Mouse (Mus musculus) skeletal muscle tissue, adult 2 months (tissue): ENCODE measurements around the gene Ildr2.

Experiments
- DNase-seq: peaks from one replicate; pipeline ENCODE4 v3.0.0-alpha.2; 2012; ENCODE audit warnings: low read depth, low spot score

Gene Ildr2

GRCm38 (mm10) chr1:166342060-166342459 is 88.1 kb downstream of the Ildr2 start:
- DNase-seq: no peak

DNA sequence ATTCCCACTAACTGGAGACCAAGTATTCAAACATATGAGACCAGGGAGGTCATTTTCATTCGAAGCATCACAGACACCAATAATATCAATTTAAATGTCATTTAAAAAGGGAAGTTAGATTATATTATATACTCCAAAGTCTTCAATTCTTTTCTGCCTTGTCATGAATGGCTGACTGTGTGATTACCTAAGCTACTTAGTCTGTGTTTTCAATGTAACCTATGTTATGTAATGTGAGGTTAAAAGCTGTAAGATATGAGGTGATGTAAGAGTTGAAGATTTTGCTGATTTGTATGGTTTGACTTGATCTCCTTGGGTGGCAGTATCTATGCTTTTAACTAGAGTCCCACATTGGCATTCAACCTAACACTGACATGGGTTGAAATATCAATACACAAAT is 88.6 kb downstream of the Ildr2 start:
- no peak for DNase-seq

DNA sequence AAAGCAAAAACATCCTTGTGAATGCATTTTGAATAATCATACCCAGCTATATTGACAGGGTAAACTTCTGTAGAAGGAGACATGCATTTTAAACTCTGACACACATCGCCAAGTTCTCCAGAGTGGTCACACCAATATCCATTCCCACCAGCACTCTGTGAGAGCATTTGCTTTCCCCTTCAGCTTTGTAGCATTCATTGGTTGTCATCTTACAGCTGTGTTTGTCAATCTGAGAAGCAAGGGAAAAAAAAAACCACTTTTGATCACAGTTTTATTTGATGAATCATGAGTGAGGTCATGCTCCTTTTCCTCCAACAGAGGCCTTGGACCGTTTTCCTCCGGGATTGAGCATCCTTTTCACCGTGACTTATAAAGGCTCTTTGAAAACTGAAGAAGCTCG is 89.6 kb downstream of the Ildr2 start:
- DNase-seq: no peak

DNA sequence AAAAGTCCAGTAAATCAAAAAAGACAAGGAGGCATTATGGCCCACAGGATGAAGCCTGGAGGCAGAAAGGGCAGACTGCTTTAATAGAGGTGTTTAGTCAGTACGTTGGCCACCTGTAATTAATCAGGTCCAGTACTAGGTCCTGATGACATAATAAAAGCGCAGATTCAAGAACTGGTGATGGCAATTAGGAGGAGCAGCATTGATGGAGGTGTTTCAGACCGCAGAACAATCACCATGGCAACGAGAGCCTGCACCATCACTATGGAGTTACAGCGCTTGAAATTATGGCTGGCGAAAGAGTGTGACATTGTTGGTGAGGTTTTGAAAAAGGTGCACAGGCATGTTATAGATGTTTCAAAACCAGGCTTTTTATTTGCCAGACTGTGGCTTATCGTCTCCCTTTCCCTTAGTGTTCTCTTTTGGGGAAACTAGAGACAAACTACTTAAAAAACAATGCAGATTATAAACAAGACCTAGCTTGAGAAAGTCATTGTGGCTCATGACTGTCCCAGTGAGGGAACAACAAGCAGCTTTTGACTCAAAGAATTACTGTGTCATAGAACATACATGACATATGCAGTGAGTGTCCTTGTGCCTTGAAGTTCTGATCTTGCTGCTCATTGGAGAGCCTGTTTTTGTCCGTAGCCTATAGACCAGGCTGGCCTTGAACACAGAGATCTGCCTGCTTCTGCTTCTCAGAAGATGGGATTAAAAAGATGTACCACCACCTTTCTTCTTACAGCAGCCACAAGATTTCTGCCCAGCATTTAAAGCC is 90.5 kb downstream of the Ildr2 start:
- DNase-seq: no peak

DNA sequence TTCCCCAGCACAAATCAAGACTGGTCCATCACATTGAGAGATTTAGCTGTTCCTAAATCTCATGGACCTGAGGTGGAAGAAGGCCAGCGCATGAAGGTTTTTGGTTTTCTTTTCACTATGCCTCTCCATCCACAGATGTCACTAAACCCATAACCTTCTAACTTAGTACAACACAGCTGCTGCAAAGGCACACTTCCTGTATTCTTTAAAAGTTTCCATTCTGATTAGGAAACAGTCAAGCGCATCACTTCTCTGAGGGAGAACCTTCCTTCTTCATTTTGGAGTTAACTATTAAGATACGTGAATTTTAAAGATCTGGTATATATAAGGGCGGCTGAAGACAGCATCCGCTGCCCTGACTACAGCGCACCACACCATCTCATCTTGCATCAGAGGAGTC is 91.7 kb downstream of the Ildr2 start:
- DNase-seq: no peak

DNA sequence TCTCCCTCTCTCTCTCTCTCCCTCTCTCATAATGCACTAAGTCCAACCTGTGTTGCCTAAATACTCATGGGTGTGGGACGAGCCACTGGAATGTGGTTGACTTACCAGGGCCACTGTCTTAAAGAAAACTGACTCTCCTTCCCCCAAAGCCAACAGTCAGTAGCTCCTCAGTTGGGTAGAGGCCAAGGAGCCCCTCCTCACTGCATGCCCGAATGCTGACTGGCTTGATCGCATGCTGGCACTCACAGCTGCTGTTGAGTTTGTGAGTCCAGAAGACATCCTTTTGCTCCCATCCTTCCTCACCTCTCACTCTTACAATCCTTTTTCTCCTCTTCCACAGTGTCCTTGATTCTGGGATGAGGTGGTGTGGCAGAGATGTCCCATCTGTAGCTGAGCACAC is 93.0 kb downstream of the Ildr2 start:
- no peak for DNase-seq

- DNase-seq: no peak
Observed at GRCm38 (mm10) chr1:166349341-166349740, 95.4 kb downstream of the Ildr2 start.

DNA sequence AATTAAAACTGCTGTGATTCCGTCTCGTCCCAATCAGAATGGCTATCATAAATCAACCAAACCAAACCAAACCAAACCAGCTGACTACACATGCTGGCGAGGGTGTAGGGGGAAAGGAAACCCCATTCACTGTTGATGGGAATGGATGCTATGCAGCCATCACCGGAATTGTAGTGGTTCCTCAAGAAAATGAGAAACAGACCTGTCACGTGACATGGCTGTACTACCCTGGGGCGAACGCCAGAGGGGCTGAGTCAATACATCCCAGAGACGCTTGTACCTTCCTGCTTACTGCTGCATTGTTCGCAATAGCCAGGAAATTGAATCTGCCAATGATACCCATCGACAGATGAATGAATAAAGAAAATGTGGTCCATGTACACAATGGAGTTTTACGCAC is 95.8 kb downstream of the Ildr2 start:
- DNase-seq: no peak

GRCm38 (mm10) chr1:166360157-166360855 is 106.4 kb downstream of the Ildr2 start:
- DNase-seq: peak; percentile 74

DNA sequence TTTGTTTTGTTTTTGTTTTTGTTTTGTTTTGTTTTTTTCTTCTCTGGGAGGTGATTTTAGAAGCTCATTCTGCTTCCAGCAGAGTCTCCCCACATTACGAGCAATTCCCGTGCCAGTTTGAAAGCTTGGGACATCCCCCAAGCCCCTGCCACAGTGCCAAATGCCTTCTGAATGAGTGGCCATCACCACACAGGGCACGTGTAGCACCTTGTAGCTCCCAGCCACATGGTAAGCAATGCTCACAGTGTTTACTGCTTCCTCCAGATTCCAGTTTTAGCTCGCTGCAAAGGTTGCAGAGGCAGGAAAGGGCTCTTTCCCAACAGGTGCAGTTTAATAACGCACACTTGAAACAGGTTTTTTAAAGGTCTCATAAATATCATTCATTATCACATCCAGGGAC is 107.0 kb downstream of the Ildr2 start:
- DNase-seq: no peak

- no peak for DNase-seq
Observed at GRCm38 (mm10) chr1:166361842-166362241, 107.9 kb downstream of the Ildr2 start.

DNA sequence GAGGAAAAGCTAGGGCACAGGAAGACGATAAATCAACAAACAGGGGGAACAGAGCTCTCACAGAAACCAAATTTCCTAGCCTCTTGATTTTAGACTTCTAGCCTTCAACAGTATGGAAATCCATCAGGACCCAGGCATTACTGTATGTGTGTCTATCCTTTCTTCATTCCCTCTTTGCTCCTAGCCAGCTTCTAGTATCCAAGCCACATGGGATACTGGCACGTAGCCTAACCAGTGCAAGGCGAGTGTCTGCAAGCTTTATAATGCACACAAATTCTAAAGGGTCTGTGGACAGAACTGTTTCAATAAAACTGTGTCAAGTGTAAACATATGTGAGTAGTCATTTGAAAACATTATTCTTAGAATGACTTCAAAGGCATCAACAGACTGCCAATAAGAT is 108.7 kb downstream of the Ildr2 start:
- no peak for DNase-seq

- no peak for DNase-seq
Observed at GRCm38 (mm10) chr1:166363122-166363521, 109.2 kb downstream of the Ildr2 start.
